Mouse (Mus musculus) gastrocnemius, postnatal 14 days (tissue): ENCODE measurements around the gene Ak3. TPM values are rescaled to one million over a fixed set of nuclear protein-coding genes. Genes with fewer than 3 reads are reported as not detected.

Experiments used
- DNase-seq: peaks from one replicate; pipeline ENCODE4 v3.0.0; 2021; ENCODE audit warnings: mixed read lengths
- intact Hi-C: fragments of 180-260 bp; cut with DNase I; formaldehyde crosslinking; loops from one replicate; pipeline ENCODE4 v1.15.1; 2025; ENCODE audit warnings: low total_unique reads
- total RNA-seq, 2 experiments: library from RNA; stranded (reverse); gene quantifications; 2 replicates each; pipeline ENCODE4 v1.2.3; 2021

The Ak3 gene
- total RNA-seq, 2 experiments from 2014 or later, result 54.4 to 54.5 TPM

DNA sequence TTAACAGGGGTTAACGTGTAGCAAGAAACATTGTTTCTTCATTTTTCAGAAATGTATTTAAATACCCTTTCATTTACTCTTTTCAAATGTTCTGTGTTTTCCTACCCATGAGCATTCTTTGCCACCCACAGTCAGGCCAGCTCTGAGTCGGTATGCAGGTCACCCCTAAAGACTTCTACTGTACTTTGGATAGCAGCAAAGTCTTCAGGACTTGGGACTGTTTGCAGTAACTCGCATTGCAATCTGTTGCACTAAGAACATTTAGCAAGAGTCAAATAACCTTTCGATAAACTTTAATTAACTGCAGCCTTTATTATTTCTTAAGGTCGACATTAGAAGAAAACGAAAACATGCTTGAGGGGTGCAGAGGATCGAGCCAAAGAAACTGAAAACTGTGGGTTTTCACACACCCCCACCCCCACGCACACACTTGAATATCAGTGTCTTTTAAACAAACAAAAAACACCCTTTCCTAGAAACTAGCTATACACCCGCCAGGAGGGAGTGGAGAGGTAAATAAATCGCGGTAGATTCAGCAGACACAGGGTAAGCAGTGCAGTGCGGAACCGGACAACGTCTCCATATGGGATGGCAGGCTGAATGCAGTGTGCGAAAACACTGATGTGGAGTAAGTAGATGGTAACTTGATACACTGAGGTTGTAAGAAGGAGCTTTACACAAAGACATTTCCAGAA, 1.7 kb downstream of the Ak3 start:
- DNase-seq, result no peak
- intact Hi-C loops, result loop anchor here (10.0 kb wide), 1 partner anchor 51 kb away; the partner anchor contains the start of gene Cdc37l1

DNA sequence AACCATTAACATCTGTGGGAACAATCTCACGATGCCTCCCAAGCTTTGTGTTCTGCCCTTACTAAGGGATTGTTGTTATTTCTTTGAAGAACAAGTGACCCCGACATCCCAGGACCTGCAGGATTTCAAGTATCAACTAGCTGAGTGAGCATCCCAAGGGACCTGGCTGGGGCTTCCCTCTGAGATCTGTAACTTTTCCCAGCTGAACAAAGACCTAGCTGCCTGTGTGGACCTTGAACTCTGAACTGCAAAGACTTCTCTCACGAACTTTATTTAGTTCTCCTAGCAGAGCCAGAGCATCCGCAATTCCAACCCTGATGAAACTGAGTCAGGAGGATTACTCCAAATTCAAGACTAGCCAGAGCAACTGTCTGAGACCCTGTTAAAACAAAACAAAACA, 2.4 kb downstream of the Ak3 start:
- intact Hi-C loops, result loop anchor here (10.0 kb wide), 1 partner anchor 51 kb away; the partner anchor contains the start of gene Cdc37l1
- DNase-seq, result no peak

DNA sequence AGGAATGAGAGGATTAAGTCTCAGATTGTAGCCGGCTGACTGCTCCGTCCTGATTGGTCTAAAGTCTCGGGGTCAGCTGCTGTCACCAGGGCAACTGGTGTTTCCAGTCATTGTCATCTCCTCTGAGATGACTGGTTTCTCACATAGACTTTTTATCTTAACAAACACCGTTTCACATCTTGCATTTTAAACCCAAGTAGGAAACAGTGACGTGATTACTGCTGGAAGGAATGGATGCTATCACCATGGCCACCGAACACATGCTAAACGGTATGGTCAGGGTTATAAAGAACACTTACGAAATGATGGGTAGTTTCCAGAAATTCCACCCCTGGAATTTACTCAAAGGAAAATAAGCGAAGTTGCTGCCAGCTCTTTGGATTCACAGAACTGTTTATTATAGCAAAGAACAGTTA, 3.4 kb downstream of the Ak3 start:
- DNase-seq, result no peak
- intact Hi-C loops, result loop anchor here (10.0 kb wide), 1 partner anchor 50 kb away; the partner anchor contains the start of gene Cdc37l1

DNA sequence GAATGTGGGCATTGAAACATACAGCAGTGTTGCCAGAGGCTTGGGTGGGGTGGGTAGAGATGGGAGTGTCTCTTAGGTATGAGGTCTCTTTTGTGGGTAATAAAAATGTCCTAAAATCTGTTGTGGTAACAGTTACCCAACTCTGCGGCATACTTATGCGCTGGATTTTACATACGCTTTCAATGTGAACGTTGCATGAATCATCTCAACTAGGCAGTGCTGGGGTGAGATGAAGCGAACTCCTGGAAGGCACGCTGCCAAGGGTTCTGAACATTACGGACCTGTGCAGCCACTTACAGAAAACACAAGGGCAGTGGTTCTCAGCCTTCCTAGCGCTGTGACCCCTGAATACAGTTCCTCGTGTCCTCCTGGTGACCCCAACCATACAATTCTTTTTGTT, 5.1 kb downstream of the Ak3 start:
- intact Hi-C loops, result loop anchor here (10.0 kb wide), 1 partner anchor 48 kb away; the partner anchor contains the start of gene Cdc37l1

DNA sequence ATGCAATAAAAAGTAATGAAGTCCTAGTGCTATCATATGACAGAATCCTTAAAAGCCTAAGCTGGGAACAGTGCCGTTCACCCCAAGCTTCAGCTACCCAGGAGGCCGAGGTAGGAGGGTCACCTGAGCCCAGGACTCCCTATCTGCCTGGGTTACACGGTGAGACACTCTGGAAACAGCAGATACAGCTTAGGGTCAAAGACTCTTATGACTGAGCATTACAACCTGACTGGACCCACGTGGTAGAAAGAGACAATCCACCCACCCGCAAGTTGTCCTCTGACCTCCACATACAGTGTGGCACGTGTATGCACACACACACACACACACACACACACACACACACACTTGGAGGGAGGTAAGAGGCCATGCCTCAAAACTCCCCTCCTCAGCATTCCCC, 5.6 kb downstream of the Ak3 start:
- intact Hi-C loops, result loop anchor here (10.0 kb wide), 1 partner anchor 47 kb away; the partner anchor contains the start of gene Cdc37l1
- no peak for DNase-seq

More for the DNA sequence above, 5.1 kb downstream of the Ak3 start:
- no peak for DNase-seq

DNA sequence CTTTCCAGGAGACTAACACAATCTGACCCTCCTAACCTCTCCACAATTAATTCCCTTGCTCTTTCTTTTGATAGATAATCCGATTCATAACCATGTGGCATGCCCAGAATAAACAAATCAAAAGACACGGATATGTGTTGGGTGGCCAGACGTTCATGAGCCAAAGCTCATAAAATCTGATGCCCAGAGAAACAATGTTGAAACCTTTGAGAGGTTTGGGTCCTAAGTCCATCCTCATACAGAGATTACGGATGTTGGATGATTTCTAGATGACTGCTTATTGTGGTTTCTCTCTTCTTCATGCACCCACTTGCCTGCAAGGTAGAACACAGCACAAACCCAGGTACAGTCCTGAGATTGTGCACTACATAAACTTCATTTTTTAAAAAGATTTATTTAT, 7.6 kb downstream of the Ak3 start:
- DNase-seq, result no peak
- intact Hi-C loops, result loop anchor here (10.0 kb wide), 1 partner anchor 45 kb away; the partner anchor contains the start of gene Cdc37l1

DNA sequence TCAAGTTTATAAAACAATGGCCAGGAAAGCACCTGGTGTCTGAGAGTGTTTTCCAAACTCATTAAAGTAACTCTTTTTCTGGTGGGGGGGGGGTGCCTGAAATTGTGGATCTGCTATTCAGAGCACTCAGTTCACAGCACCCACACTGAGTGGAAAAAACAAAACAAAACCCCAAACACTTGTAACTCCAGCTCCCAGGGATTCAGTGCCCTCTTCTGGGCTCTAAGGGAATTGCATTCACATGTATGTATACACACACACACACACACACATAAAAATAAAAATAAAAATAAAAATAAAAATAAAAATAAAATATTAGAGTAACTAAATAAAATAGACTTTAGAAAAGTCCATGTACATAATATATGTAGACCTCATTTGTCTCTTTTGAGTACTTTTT, 8.4 kb downstream of the Ak3 start:
- intact Hi-C loops, result no loop called here
- DNase-seq, result no peak

DNA sequence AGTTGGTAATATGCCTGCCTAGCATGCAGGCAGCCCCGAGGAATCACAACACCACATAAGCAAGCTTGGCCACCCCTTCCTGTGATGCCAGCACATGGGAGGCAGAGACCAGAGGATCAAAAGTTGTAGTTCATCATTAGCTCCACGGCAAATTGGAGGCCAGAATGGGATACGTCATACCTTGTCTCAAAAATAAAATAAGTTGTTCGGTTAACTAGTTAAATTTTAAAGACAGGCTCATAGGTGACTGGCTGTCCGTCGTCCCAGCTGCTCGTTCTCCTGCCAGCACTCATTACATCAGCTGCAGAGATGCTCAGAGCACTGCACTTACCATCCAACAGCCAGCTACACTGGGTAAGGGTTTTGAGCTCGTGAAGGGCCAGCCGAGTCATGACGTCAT, 10.2 kb downstream of the Ak3 start:
- intact Hi-C loops, result no loop called here
- DNase-seq, result no peak

DNA sequence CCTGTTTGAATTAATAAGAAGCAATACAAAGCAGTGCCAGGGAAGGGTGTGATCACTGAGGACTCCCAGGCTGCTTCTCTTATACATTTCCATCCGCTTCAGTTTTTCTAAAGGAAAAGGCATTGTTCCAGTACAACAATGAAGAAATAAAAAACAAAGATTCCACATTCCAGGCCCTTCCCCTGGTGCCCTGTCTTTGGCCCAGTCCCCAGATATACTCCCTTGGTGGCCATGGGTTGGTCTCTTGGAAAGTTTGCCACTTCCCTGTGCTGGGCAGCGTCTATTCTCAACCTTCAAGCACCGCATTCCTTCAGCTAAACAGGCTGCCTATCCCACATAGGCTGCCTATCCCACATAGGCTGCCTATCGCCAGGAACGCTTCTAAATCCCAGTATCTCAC, 10.7 kb downstream of the Ak3 start:
- intact Hi-C loops, result no loop called here
- DNase-seq, result no peak

DNA sequence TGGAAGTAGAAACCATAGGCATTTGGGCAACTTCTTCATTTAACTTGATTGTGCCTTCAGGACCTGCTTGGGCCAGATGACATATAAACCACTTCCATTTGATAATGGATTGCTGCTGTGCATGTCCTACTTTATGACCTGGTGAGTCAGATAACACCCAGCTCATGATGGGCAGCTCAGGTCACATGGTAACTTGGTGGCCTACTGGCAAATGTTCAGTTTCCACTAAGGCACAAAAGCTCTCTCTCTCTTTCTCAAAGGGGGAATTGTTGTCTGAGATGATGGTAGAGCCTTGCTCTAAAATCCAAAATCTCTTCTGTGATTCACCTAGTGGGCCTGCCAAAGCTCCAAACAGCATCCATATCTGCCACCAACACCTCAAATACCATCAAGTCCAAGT, 15.1 kb downstream of the Ak3 start:
- intact Hi-C loops, result no loop called here
- no peak for DNase-seq

DNA sequence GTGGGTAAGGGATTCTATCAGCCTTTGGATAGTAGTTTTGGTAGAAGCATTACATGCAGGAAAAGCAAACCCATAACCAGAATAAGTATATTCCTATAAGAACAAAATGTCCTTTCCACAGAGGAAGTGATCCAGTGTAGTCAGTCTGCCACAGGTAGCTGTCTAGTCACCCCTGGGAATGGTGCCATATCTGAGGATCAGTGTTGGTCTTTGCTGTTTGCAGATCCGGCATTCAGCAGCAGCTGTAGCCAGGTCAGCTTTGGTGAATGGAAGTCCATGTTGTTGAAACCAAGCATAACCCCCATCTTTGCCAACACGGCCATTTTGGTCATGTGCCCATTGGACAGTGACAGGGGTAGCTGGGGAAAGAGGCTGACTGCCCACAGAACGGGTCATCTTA, 16.0 kb downstream of the Ak3 start:
- intact Hi-C loops, result no loop called here

DNA sequence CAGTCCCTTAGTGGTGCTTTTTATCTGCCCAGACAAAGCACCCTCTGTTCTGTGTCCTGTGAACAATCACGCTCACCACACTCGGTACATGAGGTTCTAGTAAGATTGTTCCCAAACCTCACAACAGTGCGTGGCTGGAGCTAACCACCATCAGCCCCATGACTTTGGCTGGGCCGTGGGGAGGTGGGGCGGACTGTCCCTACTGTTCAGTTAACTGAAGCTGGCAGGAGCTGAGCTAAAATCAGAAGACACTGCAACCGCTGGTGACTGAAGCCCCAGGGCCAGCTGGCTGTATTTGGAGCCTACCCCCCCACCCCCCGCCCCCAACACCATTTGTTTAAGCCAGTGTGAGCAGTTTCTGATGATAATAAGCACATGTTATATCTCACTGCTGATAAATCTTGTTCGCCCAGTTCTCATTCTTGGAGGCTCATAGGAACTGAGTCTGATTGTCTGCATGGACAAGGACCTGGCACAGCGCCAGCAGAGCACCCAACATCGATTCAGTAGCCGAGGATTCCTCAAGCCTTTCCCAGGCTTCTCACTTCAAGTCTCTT, 23.3 kb downstream of the Ak3 start:
- intact Hi-C loops, result no loop called here
- no peak for DNase-seq

More for the DNA sequence above, 16.0 kb downstream of the Ak3 start:
- no peak for DNase-seq

DNA sequence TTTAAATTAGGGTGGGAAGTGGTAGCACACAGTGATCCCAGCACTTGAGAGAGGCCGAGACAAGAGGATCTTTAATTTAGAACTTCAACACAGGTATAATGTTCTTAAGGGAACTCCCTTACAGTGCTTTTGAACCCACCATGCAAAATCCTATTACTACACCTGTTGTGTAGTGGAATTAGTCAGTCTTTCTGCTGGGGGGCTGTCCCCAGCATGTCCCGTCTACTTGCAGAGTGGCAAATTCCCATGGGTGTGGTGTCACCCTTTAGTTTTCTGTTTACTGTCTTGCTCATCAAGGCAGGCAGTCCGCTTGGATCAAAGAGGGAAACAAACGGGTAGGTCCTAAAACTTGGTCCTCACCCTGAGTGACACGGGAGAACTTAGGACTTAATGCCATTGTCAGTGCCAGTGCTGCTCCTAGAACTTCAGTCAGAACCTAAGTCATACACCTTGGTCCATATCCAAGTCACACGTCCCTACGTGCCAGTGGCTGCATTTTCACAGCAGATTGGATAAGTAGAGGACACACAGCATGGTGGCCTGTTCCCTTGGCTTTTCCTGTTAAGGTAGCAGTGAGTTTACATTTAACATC, 25.9 kb downstream of the Ak3 start:
- DNase-seq, result no peak
- intact Hi-C loops, result no loop called here

DNA sequence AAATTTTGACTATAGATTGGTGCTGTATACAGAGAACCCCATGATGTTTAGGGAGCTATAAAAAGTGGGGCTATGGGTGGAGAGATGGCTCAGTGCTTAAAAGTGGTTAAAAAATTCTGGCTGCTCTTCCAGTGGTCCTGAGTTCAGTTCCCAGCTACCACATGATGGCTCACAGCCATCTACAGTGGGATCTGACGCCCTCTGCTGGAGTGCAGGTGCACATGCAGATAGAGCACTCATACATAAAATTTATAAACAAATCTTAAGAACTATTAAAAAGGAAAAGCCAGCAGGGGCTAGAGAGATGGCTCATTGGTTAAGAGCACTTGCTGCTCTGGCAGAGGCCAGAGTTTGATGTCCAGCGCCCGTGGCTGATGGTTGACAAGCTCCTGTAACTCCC, 28.1 kb downstream of the Ak3 start:
- intact Hi-C loops, result no loop called here
- no peak for DNase-seq

DNA sequence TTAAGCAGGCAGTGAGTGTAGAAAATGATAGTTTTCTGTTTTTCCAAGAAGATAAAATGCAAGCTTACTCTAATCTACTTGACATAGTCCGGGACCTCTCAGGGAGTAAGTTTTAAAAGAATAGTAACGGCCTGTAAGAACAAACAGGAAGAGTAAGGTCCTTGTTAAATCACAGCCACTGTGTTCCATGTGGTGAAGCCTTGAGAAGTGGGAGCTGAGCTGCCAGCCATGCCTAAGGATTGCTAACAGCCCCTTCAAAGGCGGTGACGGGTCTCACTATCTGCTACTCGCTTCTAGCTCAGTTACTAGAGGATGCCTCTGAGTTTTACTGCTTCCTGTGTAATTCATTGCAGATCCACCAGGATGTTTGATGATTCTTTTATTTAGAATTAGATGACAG, 31.0 kb downstream of the Ak3 start:
- no peak for DNase-seq
- intact Hi-C loops, result no loop called here

DNA sequence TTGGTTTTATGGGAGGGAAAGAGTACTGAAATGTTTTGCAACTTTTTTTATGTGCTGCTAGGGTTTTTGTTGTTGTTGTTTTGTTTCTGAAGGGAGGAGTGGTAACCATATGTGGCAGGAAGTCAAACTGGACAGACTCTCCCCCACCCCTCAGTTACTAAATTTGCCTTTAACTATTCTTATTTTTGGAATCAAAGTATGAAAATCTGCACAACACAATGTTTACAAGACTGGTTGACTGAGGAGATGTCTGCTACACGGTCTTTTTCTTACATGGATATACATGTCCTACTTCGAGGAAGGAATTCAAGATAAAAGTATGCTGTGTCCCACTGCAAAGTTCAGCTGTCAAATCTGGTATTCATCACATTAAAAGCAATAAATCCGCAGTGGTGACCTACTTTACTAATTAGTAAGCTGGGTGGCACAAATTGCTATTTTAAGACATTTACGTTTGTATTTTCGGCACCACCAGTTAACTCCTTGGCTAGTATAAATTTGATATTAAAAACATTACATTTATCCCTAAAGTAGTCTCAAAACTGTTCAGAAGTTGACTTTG, 31.5 kb downstream of the Ak3 start:
- intact Hi-C loops, result no loop called here
- no peak for DNase-seq

DNA sequence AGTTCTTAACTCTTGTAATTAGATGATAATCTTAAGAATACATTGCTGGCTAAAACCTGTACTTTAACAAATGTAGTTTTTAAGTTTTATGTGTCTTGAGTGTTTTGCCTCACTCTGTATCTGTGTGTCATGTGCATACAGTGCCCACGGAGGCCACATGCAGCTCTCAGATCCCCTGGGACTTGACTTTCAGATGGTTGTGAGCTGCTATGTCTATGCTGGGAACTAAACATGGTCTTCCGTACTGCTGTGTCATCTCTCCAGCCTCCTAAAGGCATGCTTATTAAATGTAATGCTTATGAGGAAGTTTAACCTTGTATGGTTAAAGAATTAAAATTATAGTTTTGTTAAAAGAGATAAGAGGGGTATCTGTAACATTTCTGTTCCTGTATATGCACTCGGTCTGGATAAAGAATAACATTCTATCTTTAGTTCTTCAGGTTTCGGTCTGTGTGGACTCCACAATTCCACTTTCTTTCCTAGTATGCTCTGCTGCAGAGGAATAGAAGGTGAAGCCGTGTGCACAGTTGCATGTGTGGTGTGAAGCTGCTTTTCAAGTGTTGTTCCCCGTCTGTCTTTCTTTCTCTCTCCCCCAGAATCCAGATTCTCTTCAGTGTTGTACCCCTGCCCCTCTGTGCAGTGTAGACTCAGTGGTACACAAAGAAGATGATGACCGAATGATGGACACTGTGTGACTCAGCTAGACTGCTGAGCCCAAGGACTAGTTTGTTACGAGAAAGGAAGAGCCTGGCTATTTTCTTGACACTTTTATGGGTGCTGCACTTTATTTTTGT, 32.2 kb downstream of the Ak3 start:
- no peak for DNase-seq
- intact Hi-C loops, result no loop called here

DNA sequence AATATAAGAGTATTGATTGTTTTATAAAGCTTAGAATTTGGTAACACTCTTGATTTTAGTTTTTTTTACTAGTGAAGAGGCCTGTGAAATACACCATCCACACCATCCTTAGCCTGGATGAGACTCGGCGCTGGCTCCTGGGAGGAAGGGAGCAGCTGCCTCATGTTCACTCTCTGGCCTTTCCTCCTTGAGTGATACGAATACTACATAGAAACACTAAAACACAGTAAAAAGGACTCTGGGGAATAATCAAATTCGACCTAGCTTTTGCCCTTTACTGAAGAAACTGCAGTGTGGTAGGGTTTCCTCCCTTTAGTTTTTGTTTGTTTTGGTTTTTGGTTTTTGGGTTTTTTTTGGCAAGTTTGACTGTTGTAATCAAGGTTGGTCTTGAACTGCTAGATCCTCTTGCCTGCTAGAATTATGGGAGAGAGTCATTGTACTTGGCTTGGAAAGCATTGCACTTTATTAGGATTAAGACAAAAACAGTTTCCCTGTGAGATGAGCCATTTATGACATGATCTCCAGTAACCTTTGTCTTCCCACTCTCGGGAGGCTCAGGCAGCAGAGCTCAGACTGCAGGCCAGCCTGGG, 33.2 kb downstream of the Ak3 start:
- DNase-seq, result no peak
- intact Hi-C loops, result no loop called here

DNA sequence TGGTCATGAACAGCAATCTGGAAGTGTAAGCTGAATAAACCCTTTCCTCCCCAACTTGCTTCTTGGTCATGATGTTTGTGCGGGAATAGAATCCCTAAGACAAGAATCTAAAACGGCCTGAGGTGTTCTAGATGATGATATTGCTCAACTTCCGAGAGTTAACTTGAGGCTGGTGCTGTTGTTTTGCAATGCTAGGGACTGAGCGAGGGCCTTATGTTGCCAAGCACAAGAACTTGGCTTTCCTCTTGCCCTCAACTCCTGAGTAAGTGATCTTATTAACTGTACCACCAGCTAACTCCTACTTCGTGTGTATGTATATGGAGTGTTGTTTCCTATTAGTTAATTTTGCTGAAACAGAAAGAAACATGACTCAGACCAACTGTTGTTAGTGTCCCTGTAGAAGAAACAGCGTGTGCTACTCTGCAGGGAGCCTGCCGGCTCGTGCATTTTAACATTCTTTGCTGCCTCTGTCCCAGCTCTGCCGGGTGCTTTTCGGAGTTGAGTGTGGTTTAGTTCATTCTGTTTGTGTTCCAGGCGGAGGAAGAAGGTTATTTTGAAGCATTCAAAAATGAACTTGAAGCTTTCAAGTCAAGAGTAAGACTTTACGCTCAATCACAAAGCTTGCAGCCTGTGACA, 36.3 kb downstream of the Ak3 start:
- intact Hi-C loops, result no loop called here
- no peak for DNase-seq
